Mouse (Mus musculus): ENCODE measurements around the gene Ccdc102a. TPM values are rescaled to one million over a fixed set of nuclear protein-coding genes. Genes with fewer than 3 reads are reported as not detected.

Gene Ccdc102a
- polyA plus RNA-seq, 1 experiment, result 2.8 TPM

- no peak overlapping the region for H3K27ac ChIP-seq (ENCODE audit: control insufficient read depth, insufficient read depth, low read depth, low read length, poor library complexity)
- TF ChIP-seq POLR2A (IDR thresholded peaks at IDR 0.05; ENCODE audit: borderline replicate concordance, control insufficient read depth, low read depth, low read length) (no peak), CTCF (IDR thresholded peaks at IDR 0.05; ENCODE audit: control insufficient read depth, insufficient read depth, low read length) (no peak)
- peaks cover 6% of the 10 kb centered on the region for H3K4me1 ChIP-seq (ENCODE audit: control insufficient read depth, insufficient read depth, low read length)
- H3K4me3 ChIP-seq (replicated peaks; ENCODE audit: control insufficient read depth, low read depth, low read length), result no peak overlapping the region
- WGBS, result 12% methylated on average over 7 of the region's 7 CpGs
Measured at GRCm38 (mm10) chr8:94954368-94954737, 36.5 kb upstream of the Ccdc102a start.

- Histone ChIP-seq H3K4me3 (replicated peaks; ENCODE audit: control insufficient read depth, low read depth, low read length) (no peak overlapping the region), H3K4me1 (ENCODE audit: control insufficient read depth, insufficient read depth, low read length) (peaks cover 6% of the 10 kb centered on the region), H3K27ac (ENCODE audit: control insufficient read depth, insufficient read depth, low read depth, low read length, poor library complexity) (no peak overlapping the region)
- TF ChIP-seq POLR2A (IDR thresholded peaks at IDR 0.05; ENCODE audit: borderline replicate concordance, control insufficient read depth, low read depth, low read length) (no peak), CTCF (IDR thresholded peaks at IDR 0.05; ENCODE audit: control insufficient read depth, insufficient read depth, low read length) (no peak)
- 32% methylated on average over 7 of the region's 7 CpGs for WGBS
Measured at GRCm38 (mm10) chr8:94953624-94954367, 35.9 kb upstream of the Ccdc102a start.

GRCm38 (mm10) chr8:94952086-94952485 lies 34.2 kb upstream of the Ccdc102a start:
- Histone ChIP-seq H3K4me3 (replicated peaks; ENCODE audit: control insufficient read depth, low read depth, low read length) (no peak overlapping the region), H3K4me1 (ENCODE audit: control insufficient read depth, insufficient read depth, low read length) (peaks cover 6% of the 10 kb centered on the region), H3K27ac (ENCODE audit: control insufficient read depth, insufficient read depth, low read depth, low read length, poor library complexity) (no peak overlapping the region)
- TF ChIP-seq POLR2A (IDR thresholded peaks at IDR 0.05; ENCODE audit: borderline replicate concordance, control insufficient read depth, low read depth, low read length) (no peak), CTCF (IDR thresholded peaks at IDR 0.05; ENCODE audit: control insufficient read depth, insufficient read depth, low read length) (no peak)
- WGBS, result 65% methylated on average over 5 of the region's 5 CpGs

GRCm38 (mm10) chr8:94950458-94950857 lies 32.6 kb upstream of the Ccdc102a start:
- TF ChIP-seq POLR2A (IDR thresholded peaks at IDR 0.05; ENCODE audit: borderline replicate concordance, control insufficient read depth, low read depth, low read length), result no peak
- no peak for TF ChIP-seq CTCF (IDR thresholded peaks at IDR 0.05; ENCODE audit: control insufficient read depth, insufficient read depth, low read length)
- no peak overlapping the region for H3K4me3 ChIP-seq (replicated peaks; ENCODE audit: control insufficient read depth, low read depth, low read length)
- WGBS, result 73% methylated on average over 5 of the region's 5 CpGs
- H3K27ac ChIP-seq (ENCODE audit: control insufficient read depth, insufficient read depth, low read depth, low read length, poor library complexity), result no peak overlapping the region
- peaks cover 6% of the 10 kb centered on the region for H3K4me1 ChIP-seq (ENCODE audit: control insufficient read depth, insufficient read depth, low read length)

- no peak overlapping the region for H3K27ac ChIP-seq (ENCODE audit: control insufficient read depth, insufficient read depth, low read depth, low read length, poor library complexity)
- peaks cover 5% of the 10 kb centered on the region for H3K4me1 ChIP-seq (ENCODE audit: control insufficient read depth, insufficient read depth, low read length)
- 23% methylated on average over 4 of the region's 4 CpGs for WGBS
- TF ChIP-seq CTCF (IDR thresholded peaks at IDR 0.05; ENCODE audit: control insufficient read depth, insufficient read depth, low read length) (peak; percentile 90), POLR2A (IDR thresholded peaks at IDR 0.05; ENCODE audit: borderline replicate concordance, control insufficient read depth, low read depth, low read length) (no peak)
- no peak overlapping the region for H3K4me3 ChIP-seq (replicated peaks; ENCODE audit: control insufficient read depth, low read depth, low read length)
Measured at GRCm38 (mm10) chr8:94950046-94950445, 32.1 kb upstream of the Ccdc102a start.

- Histone ChIP-seq H3K4me1 (ENCODE audit: control insufficient read depth, insufficient read depth, low read length) (no peaks in the 10 kb centered on the region; the same call in 1 of the 2 replicates), H3K27ac (ENCODE audit: control insufficient read depth, insufficient read depth, low read depth, low read length, poor library complexity) (no peak overlapping the region), H3K4me3 (replicated peaks; ENCODE audit: control insufficient read depth, low read depth, low read length) (no peak overlapping the region)
- WGBS, result 84% methylated on average over 4 of the region's 4 CpGs
- TF ChIP-seq CTCF (IDR thresholded peaks at IDR 0.05; ENCODE audit: control insufficient read depth, insufficient read depth, low read length), result 0 out of 2 replicates have a peak, but pooled peaks have one; percentile 14
- TF ChIP-seq POLR2A (IDR thresholded peaks at IDR 0.05; ENCODE audit: borderline replicate concordance, control insufficient read depth, low read depth, low read length), result no peak
Measured at GRCm38 (mm10) chr8:94949010-94949409, 31.1 kb upstream of the Ccdc102a start.

GRCm38 (mm10) chr8:94948421-94948820 lies 30.5 kb upstream of the Ccdc102a start:
- 76% methylated on average over 4 of the region's 4 CpGs for WGBS
- no peak overlapping the region for H3K27ac ChIP-seq (ENCODE audit: control insufficient read depth, insufficient read depth, low read depth, low read length, poor library complexity)
- TF ChIP-seq CTCF (IDR thresholded peaks at IDR 0.05; ENCODE audit: control insufficient read depth, insufficient read depth, low read length) (no peak), POLR2A (IDR thresholded peaks at IDR 0.05; ENCODE audit: borderline replicate concordance, control insufficient read depth, low read depth, low read length) (no peak)
- no peaks in the 10 kb centered on the region; the same call in 1 of the 2 replicates for H3K4me1 ChIP-seq (ENCODE audit: control insufficient read depth, insufficient read depth, low read length)
- H3K4me3 ChIP-seq (replicated peaks; ENCODE audit: control insufficient read depth, low read depth, low read length), result no peak overlapping the region

- TF ChIP-seq CTCF (IDR thresholded peaks at IDR 0.05; ENCODE audit: control insufficient read depth, insufficient read depth, low read length) (no peak), POLR2A (IDR thresholded peaks at IDR 0.05; ENCODE audit: borderline replicate concordance, control insufficient read depth, low read depth, low read length) (no peak)
- 67% methylated on average over 6 of the region's 6 CpGs for WGBS
- Histone ChIP-seq H3K27ac (ENCODE audit: control insufficient read depth, insufficient read depth, low read depth, low read length, poor library complexity) (no peak overlapping the region), H3K4me1 (ENCODE audit: control insufficient read depth, insufficient read depth, low read length) (no peaks in the 10 kb centered on the region), H3K4me3 (replicated peaks; ENCODE audit: control insufficient read depth, low read depth, low read length) (no peak overlapping the region)
Measured at GRCm38 (mm10) chr8:94945185-94945584, 27.3 kb upstream of the Ccdc102a start.
